Mouse (Mus musculus): Measurements from ENCODE around the gene Crcp. TPM values are rescaled to one million over a fixed set of nuclear protein-coding genes. Genes with fewer than 3 reads are reported as not detected.
A peak's percentile ranks its signal among the peaks of the same experiment; 100 is the strongest.

Gene Crcp
- polyA plus RNA-seq, 1 experiment from 2014 or later, result 86.8 TPM

DNA sequence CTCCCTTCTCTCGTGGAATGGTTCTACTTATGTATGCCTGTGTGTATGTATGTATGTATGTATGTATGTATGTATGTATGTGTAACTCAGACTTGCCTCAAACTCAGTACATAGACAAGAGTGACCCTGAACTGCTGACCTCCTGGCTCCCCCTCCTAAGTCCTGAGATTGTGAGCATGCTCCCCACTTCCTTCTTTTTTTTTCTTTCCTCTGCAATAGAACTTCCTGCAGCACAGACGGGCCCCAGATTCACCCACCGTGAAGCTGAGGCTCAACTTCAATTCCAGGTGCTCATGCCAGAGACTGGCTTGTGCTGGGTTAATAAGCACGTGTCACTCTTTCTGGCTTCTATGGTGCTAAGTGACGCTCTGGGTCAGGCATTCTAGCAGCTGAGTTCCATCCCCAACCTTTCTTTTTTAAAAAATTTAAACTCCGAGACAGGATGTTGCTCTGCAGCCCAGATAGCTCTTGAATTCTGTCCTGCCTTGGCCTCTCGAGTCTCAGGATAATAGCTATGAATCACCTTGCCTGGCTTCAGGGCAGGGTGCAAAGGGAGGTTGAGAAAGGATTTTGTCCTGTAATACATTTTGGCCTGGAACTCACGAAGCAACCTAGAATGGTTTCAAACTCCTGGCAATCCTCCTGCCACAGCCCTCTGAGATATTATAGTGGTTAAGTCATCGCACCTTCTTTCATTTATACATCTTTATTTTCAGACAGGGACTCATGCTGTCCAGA lies 49.2 kb downstream of the Crcp start:
- no peaks in the 10 kb centered on the region for H3K27me3 ChIP-seq (ENCODE audit: control insufficient read depth, insufficient read depth, low read depth, low read length)
- no peak overlapping the region for H3K4me3 ChIP-seq (ENCODE audit: low read depth, low read length)
- ATAC-seq, result no peak
- H3K4me1 ChIP-seq (ENCODE audit: control insufficient read depth, insufficient read depth, low read length), result peaks cover 14% of the 10 kb centered on the region
- H3K36me3 ChIP-seq (ENCODE audit: control insufficient read depth, insufficient read depth, low read length), result no peaks in the 10 kb centered on the region
- H3K9ac ChIP-seq (ENCODE audit: low read depth, low read length), result no peak overlapping the region; the same call in 1 of the 2 replicates
- H3K27ac ChIP-seq (ENCODE audit: low read length), result peak overlapping the region; percentile 85
- 77% methylated on average over 9 of the region's 9 CpGs for WGBS
- peak overlapping the region; percentile 83; the same call in 1 of the 2 replicates for H3K4me2 ChIP-seq (ENCODE audit: low read length)
- H3K9me3 ChIP-seq (replicated peaks; ENCODE audit: control insufficient read depth, low read length, poor library complexity, severe bottlenecking), result no peaks in the 10 kb centered on the region

DNA sequence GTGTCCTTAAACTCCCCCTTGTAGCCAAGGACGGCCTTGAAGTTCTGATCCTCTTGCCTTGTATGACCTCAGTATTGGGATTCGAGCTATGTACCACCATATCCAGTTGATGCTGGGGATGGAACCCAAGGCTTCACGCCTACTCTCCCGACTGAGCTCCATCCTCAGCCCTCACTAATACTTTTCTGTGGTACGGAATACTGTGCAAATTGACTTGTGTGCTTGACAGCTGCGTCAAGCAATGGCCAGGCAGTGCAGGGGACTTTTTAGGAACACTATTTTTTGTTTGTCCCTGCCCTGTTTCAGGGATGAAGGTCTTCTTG lies 49.7 kb downstream of the Crcp start:
- Histone ChIP-seq H3K4me3 (ENCODE audit: low read depth, low read length) (peak overlapping the region; percentile 91), H3K9me3 (replicated peaks; ENCODE audit: control insufficient read depth, low read length, poor library complexity, severe bottlenecking) (no peaks in the 10 kb centered on the region), H3K27me3 (ENCODE audit: control insufficient read depth, insufficient read depth, low read depth, low read length) (no peaks in the 10 kb centered on the region), H3K27ac (ENCODE audit: low read length) (peak overlapping the region; percentile 85), H3K36me3 (ENCODE audit: control insufficient read depth, insufficient read depth, low read length) (no peaks in the 10 kb centered on the region), H3K4me2 (ENCODE audit: low read length) (peak overlapping the region; percentile 83), H3K9ac (ENCODE audit: low read depth, low read length) (peak overlapping the region; percentile 92), H3K4me1 (ENCODE audit: control insufficient read depth, insufficient read depth, low read length) (peaks cover 14% of the 10 kb centered on the region)
- 32% methylated on average over 6 of the region's 6 CpGs for WGBS
- ATAC-seq, result peak; percentile 54

DNA sequence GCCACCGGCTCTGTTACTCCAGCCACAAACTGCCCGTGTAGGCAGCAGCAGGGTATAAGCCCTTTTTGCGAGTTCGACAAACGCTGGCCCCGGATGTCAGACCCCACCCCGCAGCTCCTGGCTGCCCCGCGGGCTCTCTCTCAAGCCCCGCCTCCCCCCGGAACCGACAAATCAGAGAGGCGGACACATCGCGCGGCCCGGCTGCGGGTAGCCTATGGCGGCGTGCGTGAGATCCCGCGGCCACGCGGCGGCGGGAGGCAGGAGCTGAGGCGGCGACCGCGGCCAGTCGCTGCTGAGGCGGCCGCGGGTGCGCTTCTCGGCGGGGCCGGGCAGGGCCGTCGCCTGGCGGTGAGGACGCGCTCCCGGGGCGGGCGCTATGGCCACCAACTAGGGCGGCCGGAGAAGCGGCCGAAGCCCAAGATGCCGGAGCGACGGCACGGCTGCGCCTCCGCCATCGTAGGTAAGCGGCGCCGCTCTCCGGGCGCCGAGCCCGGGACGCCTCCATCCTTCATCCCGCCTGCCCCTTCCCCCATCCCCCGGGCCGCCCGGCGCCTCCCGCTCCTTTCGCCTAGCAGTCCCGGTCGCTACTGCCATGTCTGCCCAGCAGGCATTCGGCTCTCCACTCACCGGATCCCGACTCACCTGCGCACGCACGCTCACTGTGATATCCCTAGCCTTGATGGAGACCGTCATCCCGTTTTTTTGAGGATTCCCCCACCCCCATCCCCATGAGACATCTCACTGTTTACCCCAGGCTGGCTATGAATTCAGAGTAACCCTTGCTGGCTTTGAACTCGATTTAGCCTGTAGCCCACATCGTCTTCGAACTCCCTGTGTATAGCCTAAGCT lies 50.3 kb downstream of the Crcp start:
- H3K4me2 ChIP-seq (ENCODE audit: low read length), result peak overlapping the region; percentile 83
- H3K4me3 ChIP-seq (ENCODE audit: low read depth, low read length), result peak overlapping the region; percentile 91
- H3K9ac ChIP-seq (ENCODE audit: low read depth, low read length), result peak overlapping the region; percentile 92
- peaks cover 14% of the 10 kb centered on the region for H3K4me1 ChIP-seq (ENCODE audit: control insufficient read depth, insufficient read depth, low read length)
- H3K27ac ChIP-seq (ENCODE audit: low read length), result peak overlapping the region; percentile 85
- H3K9me3 ChIP-seq (replicated peaks; ENCODE audit: control insufficient read depth, low read length, poor library complexity, severe bottlenecking), result no peaks in the 10 kb centered on the region
- no peaks in the 10 kb centered on the region for H3K27me3 ChIP-seq (ENCODE audit: control insufficient read depth, insufficient read depth, low read depth, low read length)
- WGBS, result 1% methylated on average over 62 of the region's 86 CpGs
- no peaks in the 10 kb centered on the region for H3K36me3 ChIP-seq (ENCODE audit: control insufficient read depth, insufficient read depth, low read length)
- ATAC-seq, result peak; percentile 98

DNA sequence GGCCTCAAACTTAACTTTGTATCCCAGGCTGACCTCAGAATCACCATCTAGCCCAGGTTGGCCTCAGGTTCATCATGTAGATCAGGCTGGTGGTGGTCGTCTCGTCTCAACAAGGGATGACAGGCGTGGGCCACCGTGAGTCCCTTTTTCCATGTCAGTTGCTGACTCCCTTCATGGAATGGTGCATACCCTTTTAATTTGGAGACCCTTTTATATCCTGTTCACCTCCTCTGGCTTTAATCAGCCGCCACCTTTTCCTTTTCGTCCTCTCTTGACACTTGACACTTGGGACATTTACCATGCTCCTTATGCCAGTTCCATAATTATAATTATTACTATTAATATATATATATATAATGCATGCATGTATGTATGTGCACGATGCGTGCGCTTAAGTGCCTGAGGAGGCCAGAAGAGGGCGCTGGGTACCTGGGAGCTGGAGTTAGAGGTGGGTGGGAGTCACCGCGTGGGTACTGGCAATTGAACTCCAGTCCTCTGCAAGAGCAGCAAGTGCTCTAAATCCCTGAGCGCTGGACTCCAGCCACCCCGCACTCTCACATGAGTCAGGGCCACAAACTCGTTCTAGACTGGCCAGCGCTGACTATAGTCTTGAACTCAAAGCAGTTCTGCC lies 51.1 kb downstream of the Crcp start:
- H3K4me1 ChIP-seq (ENCODE audit: control insufficient read depth, insufficient read depth, low read length), result peaks cover 14% of the 10 kb centered on the region
- ATAC-seq, result no peak
- no peaks in the 10 kb centered on the region for H3K9me3 ChIP-seq (replicated peaks; ENCODE audit: control insufficient read depth, low read length, poor library complexity, severe bottlenecking)
- no peaks in the 10 kb centered on the region for H3K27me3 ChIP-seq (ENCODE audit: control insufficient read depth, insufficient read depth, low read depth, low read length)
- peak overlapping the region; percentile 91 for H3K4me3 ChIP-seq (ENCODE audit: low read depth, low read length)
- H3K4me2 ChIP-seq (ENCODE audit: low read length), result peak overlapping the region; percentile 83
- H3K27ac ChIP-seq (ENCODE audit: low read length), result no peak overlapping the region; the same call in 1 of the 2 replicates
- peak overlapping the region; percentile 92 for H3K9ac ChIP-seq (ENCODE audit: low read depth, low read length)
- 73% methylated on average over 16 of the region's 16 CpGs for WGBS
- H3K36me3 ChIP-seq (ENCODE audit: control insufficient read depth, insufficient read depth, low read length), result no peaks in the 10 kb centered on the region

DNA sequence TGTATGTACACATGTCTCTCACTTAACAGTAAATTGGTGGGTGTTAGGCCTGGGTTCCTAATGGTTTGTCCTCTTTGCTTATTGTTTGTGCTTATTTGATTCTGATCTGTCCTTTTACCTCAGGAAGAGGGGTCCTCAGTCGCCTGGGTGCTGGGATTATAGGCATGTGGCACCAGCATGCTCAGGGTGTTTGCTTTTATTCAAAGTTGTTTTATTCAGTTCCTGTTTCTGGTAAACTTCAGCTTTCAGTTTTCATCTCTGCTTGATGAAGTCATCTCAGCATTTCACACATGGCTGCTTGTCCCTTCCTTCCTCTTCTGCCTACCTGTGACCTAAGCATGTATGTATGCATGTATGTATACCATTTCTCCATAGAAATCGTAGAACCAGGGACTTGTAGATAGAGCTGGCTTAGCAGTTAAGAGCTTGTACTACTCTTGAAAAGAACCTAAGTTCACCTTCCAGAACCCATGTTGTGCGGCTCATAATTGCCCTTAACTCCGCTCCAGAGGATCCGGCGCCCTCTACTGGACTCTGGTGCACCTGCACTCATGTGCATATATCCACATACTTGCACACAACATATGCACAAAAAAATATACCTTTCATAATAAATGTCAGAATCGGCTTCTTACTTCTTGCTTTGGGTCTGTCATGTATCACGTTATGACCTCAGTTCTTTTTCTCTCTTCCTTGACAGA lies 52.2 kb downstream of the Crcp start:
- Histone ChIP-seq H3K4me3 (ENCODE audit: low read depth, low read length) (no peak overlapping the region), H3K36me3 (ENCODE audit: control insufficient read depth, insufficient read depth, low read length) (peaks cover 4% of the 10 kb centered on the region; the same call in 1 of the 2 replicates), H3K4me2 (ENCODE audit: low read length) (no peak overlapping the region), H3K27ac (ENCODE audit: low read length) (no peak overlapping the region), H3K9me3 (replicated peaks; ENCODE audit: control insufficient read depth, low read length, poor library complexity, severe bottlenecking) (no peaks in the 10 kb centered on the region), H3K27me3 (ENCODE audit: control insufficient read depth, insufficient read depth, low read depth, low read length) (no peaks in the 10 kb centered on the region), H3K4me1 (ENCODE audit: control insufficient read depth, insufficient read depth, low read length) (peaks cover 14% of the 10 kb centered on the region), H3K9ac (ENCODE audit: low read depth, low read length) (no peak overlapping the region)
- 97% methylated on average over 8 of the region's 8 CpGs for WGBS
- no peak for ATAC-seq

DNA sequence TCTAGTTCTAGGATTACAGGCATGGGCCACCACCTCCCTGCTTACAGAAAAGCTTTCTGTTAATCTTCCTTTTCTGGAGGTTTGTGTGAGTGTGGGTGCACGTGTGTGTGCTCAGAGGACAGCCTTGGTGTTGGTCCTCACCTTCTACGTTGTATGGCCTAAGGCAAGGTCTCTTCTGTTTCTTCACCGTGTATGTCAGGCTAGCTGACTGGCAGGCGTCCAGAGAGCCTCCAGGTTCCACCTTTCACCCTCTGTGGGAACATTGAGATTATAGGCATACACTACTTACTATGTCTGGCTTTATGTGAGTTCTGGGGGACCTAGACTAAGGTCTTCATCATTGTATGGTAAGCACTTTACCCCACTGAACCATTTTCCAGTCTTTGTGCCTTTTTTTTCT lies 53.3 kb downstream of the Crcp start:
- peaks cover 4% of the 10 kb centered on the region; the same call in 1 of the 2 replicates for H3K36me3 ChIP-seq (ENCODE audit: control insufficient read depth, insufficient read depth, low read length)
- WGBS, result 81% methylated on average over 4 of the region's 4 CpGs
- H3K4me1 ChIP-seq (ENCODE audit: control insufficient read depth, insufficient read depth, low read length), result peaks cover 14% of the 10 kb centered on the region
- H3K9me3 ChIP-seq (replicated peaks; ENCODE audit: control insufficient read depth, low read length, poor library complexity, severe bottlenecking), result no peaks in the 10 kb centered on the region
- no peak for ATAC-seq
- no peak overlapping the region for H3K27ac ChIP-seq (ENCODE audit: low read length)
- H3K9ac ChIP-seq (ENCODE audit: low read depth, low read length), result no peak overlapping the region
- no peak overlapping the region for H3K4me3 ChIP-seq (ENCODE audit: low read depth, low read length)
- no peak overlapping the region for H3K4me2 ChIP-seq (ENCODE audit: low read length)
- H3K27me3 ChIP-seq (ENCODE audit: control insufficient read depth, insufficient read depth, low read depth, low read length), result no peaks in the 10 kb centered on the region

DNA sequence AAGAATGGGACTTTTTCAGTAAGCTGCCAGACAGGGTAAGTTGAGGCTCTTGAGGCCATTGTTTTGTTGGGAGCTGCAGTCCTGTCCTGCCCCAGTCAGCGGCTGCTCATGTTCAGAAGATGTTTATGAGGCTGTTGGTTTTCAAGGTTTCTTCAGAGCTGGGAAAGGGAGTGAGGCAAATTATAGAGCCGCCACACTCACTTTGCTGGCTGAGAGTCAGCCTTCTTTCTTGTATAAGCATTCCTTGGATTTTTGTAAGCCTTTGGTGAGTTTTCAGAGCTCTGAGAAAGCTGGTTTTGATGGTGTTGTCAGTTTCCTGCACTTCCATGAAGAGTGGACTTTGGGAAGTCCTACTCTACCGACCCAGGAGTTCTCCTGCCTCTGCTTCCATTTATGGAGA lies 55.2 kb downstream of the Crcp start:
- Histone ChIP-seq H3K4me2 (ENCODE audit: low read length) (no peak overlapping the region), H3K4me3 (ENCODE audit: low read depth, low read length) (no peak overlapping the region), H3K9ac (ENCODE audit: low read depth, low read length) (no peak overlapping the region), H3K36me3 (ENCODE audit: control insufficient read depth, insufficient read depth, low read length) (peaks cover 4% of the 10 kb centered on the region; the same call in 1 of the 2 replicates), H3K27ac (ENCODE audit: low read length) (no peak overlapping the region), H3K27me3 (ENCODE audit: control insufficient read depth, insufficient read depth, low read depth, low read length) (no peaks in the 10 kb centered on the region), H3K9me3 (replicated peaks; ENCODE audit: control insufficient read depth, low read length, poor library complexity, severe bottlenecking) (no peaks in the 10 kb centered on the region), H3K4me1 (ENCODE audit: control insufficient read depth, insufficient read depth, low read length) (peaks cover 10% of the 10 kb centered on the region)
- 93% methylated on average over 3 of the region's 3 CpGs for WGBS
- no peak for ATAC-seq

DNA sequence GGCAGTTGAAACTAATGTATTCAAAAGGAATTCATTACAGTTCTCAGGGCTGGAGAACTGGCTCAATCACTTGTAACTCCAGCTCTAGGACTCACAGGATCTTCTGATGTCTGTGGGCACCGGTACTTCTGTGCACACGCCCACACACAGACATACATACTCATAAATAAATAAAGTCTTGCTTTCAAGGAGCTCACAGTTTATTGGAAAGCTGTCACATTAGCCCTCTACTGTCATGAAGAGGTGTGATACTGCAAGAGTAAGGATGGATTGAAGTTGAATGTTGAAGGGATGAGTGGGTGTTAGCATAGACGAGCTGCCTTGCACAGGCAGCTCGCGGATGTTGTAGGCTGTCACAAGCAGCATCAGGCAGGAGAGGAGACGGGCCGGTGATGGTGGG lies 58.9 kb downstream of the Crcp start:
- H3K36me3 ChIP-seq (ENCODE audit: control insufficient read depth, insufficient read depth, low read length), result peaks cover 9% of the 10 kb centered on the region; the same call in 1 of the 2 replicates
- no peaks in the 10 kb centered on the region for H3K4me1 ChIP-seq (ENCODE audit: control insufficient read depth, insufficient read depth, low read length)
- no peaks in the 10 kb centered on the region for H3K9me3 ChIP-seq (replicated peaks; ENCODE audit: control insufficient read depth, low read length, poor library complexity, severe bottlenecking)
- no peak overlapping the region for H3K4me2 ChIP-seq (ENCODE audit: low read length)
- H3K27ac ChIP-seq (ENCODE audit: low read length), result no peak overlapping the region
- no peaks in the 10 kb centered on the region for H3K27me3 ChIP-seq (ENCODE audit: control insufficient read depth, insufficient read depth, low read depth, low read length)
- H3K4me3 ChIP-seq (ENCODE audit: low read depth, low read length), result no peak overlapping the region
- ATAC-seq, result no peak
- H3K9ac ChIP-seq (ENCODE audit: low read depth, low read length), result no peak overlapping the region
- WGBS, result 94% methylated on average over 7 of the region's 7 CpGs

All from midbrain, embryonic 16.5 days (tissue).